Mouse (Mus musculus) neural tube, embryonic 11.5 days (tissue): ENCODE measurements around the gene H2-DMa. TPM values are rescaled to one million over a fixed set of nuclear protein-coding genes. Genes with fewer than 3 reads are reported as not detected.
A peak's percentile ranks its signal among the peaks of the same experiment; 100 is the strongest.

Experiments used
- ATAC-seq: fragments of 200-750 bp; cut with Nextera tagmentation; 2 replicates; pipeline ENCODE4 v1.8.0; 2017; ENCODE audit warnings: moderate number of reproducible peaks, mild to moderate bottlenecking, moderate TSS enrichment, moderate library complexity; ENCODE audit not compliant: insufficient read depth, low FRiP score, low TSS enrichment
- DNase-seq: peaks from one replicate; pipeline ENCODE4 v3.0.0-alpha.2; 2015; ENCODE audit warnings: low spot score
- H3K27ac ChIP-seq: fragments of 300-500 bp; sonication (generic); 2 replicates; pipeline ENCODE4 v1.5.1; 2014; ENCODE audit warnings: low read depth, mild to moderate bottlenecking, low read length
- H3K27me3 ChIP-seq: fragments of 300-500 bp; sonication (generic); 2 replicates; pipeline ENCODE4 v1.6.1; 2014; ENCODE audit warnings: mild to moderate bottlenecking, low read length, mixed read lengths; ENCODE audit not compliant: control insufficient read depth, insufficient read depth
- H3K36me3 ChIP-seq: fragments of 300-500 bp; sonication (generic); 2 replicates; pipeline ENCODE4 v1.6.1; 2014; ENCODE audit warnings: mild to moderate bottlenecking, low read length, moderate library complexity, mixed read lengths; ENCODE audit not compliant: control insufficient read depth, insufficient read depth
- H3K4me1 ChIP-seq: fragments of 300-500 bp; sonication (generic); 2 replicates; pipeline ENCODE4 v1.6.1; 2014; ENCODE audit warnings: low read length, mixed read lengths; ENCODE audit not compliant: control insufficient read depth, insufficient read depth
- H3K4me2 ChIP-seq: fragments of 300-500 bp; sonication (generic); 2 replicates; pipeline ENCODE4 v1.6.1; 2014; ENCODE audit warnings: low read depth, mild to moderate bottlenecking, moderate library complexity
- H3K4me3 ChIP-seq: fragments of 300-500 bp; sonication (generic); 2 replicates; pipeline ENCODE4 v1.5.1; 2014; ENCODE audit warnings: low read depth, low read length
- H3K9ac ChIP-seq: fragments of 300-500 bp; sonication (generic); 2 replicates; pipeline ENCODE4 v1.6.1; 2014; ENCODE audit warnings: mild to moderate bottlenecking, low read length
- H3K9me3 ChIP-seq: fragments of 300-500 bp; sonication (generic); 2 replicates; pipeline ENCODE4 v1.6.1; 2016; ENCODE audit warnings: low read length; ENCODE audit not compliant: control insufficient read depth
- WGBS: fragments of 180-500 bp; shearing (Covaris S2); extraction: QIAGEN DNeasy Blood & Tissue Kit; methylation state at CpG from one replicate; pipeline ENCODE4 v1.1.7; 2014; 5-methylcytosine and 5-hydroxymethylcytosine counted together
- polyA plus RNA-seq: library from polyadenylated mRNA; unstranded; fragments of >200 nt; fragmentation: Nextera tagmentation; extraction: Ambion mirVana; gene quantifications from 2 replicates; pipeline ENCODE4 v1.2.1, GENCODE M21; 2014

H2-DMa gene
- polyA plus RNA-seq, 1 experiment from 2014 or later = 10.3 TPM

- H3K27ac ChIP-seq = no peak overlapping the region
- no peak overlapping the region for H3K4me2 ChIP-seq
- no peak overlapping the region for H3K4me3 ChIP-seq
- peak; percentile 72 for DNase-seq
- no peaks in the 10 kb centered on the region for H3K9me3 ChIP-seq
- ATAC-seq = no peak
- no peaks in the 10 kb centered on the region for H3K4me1 ChIP-seq
- H3K27me3 ChIP-seq = no peaks in the 10 kb centered on the region
- 45% methylated on average over 13 of the region's 13 CpGs for WGBS
- H3K36me3 ChIP-seq = no peaks in the 10 kb centered on the region
- H3K9ac ChIP-seq = no peak overlapping the region
These were observed 51.6 kb downstream of the H2-DMa start for GRCm38 (mm10) chr17:34170877-34171498.

- Histone ChIP-seq H3K36me3 (no peaks in the 10 kb centered on the region), H3K9ac (no peak overlapping the region), H3K4me3 (no peak overlapping the region), H3K27me3 (no peaks in the 10 kb centered on the region), H3K27ac (no peak overlapping the region), H3K4me2 (no peak overlapping the region), H3K9me3 (no peaks in the 10 kb centered on the region; the same call in 1 of the 2 replicates), H3K4me1 (no peaks in the 10 kb centered on the region)
- ATAC-seq (no peak), DNase-seq (no peak)
- 91% methylated on average over 5 of the region's 5 CpGs for WGBS
These were observed 53.2 kb downstream of the H2-DMa start for GRCm38 (mm10) chr17:34172528-34172927.

GRCm38 (mm10) chr17:34174075-34174474 is 54.7 kb downstream of the H2-DMa start:
- ATAC-seq (no peak), DNase-seq (no peak)
- Histone ChIP-seq H3K4me2 (no peak overlapping the region), H3K27ac (no peak overlapping the region), H3K9me3 (no peaks in the 10 kb centered on the region; the same call in 1 of the 2 replicates), H3K36me3 (no peaks in the 10 kb centered on the region), H3K4me1 (no peaks in the 10 kb centered on the region), H3K9ac (no peak overlapping the region), H3K4me3 (no peak overlapping the region), H3K27me3 (no peaks in the 10 kb centered on the region)
- 64% methylated on average over 1 of the region's 1 CpGs for WGBS

- ATAC-seq (no peak), DNase-seq (no peak)
- Histone ChIP-seq H3K36me3 (no peaks in the 10 kb centered on the region), H3K9me3 (no peaks in the 10 kb centered on the region; the same call in 1 of the 2 replicates), H3K4me3 (no peak overlapping the region), H3K9ac (no peak overlapping the region), H3K4me1 (no peaks in the 10 kb centered on the region), H3K27ac (no peak overlapping the region), H3K4me2 (no peak overlapping the region), H3K27me3 (no peaks in the 10 kb centered on the region)
- WGBS = 69% methylated on average over 4 of the region's 4 CpGs
These were observed 57.8 kb downstream of the H2-DMa start for GRCm38 (mm10) chr17:34177179-34177578.

- Histone ChIP-seq H3K9me3 (no peaks in the 10 kb centered on the region; the same call in 1 of the 2 replicates), H3K4me3 (no peak overlapping the region), H3K27ac (no peak overlapping the region), H3K4me1 (no peaks in the 10 kb centered on the region), H3K4me2 (no peak overlapping the region), H3K9ac (no peak overlapping the region), H3K36me3 (no peaks in the 10 kb centered on the region), H3K27me3 (no peaks in the 10 kb centered on the region)
- ATAC-seq (no peak), DNase-seq (no peak)
- WGBS = 68% methylated on average over 6 of the region's 6 CpGs
These were observed 59.7 kb downstream of the H2-DMa start for GRCm38 (mm10) chr17:34179019-34179418.

- Histone ChIP-seq H3K36me3 (no peaks in the 10 kb centered on the region), H3K9ac (no peak overlapping the region), H3K4me3 (no peak overlapping the region), H3K27me3 (no peaks in the 10 kb centered on the region), H3K4me1 (no peaks in the 10 kb centered on the region), H3K27ac (no peak overlapping the region), H3K9me3 (no peaks in the 10 kb centered on the region; the same call in 1 of the 2 replicates), H3K4me2 (no peak overlapping the region)
- WGBS = 76% methylated on average over 13 of the region's 13 CpGs
- no peak for ATAC-seq
- no peak for DNase-seq
These were observed 60.8 kb downstream of the H2-DMa start for GRCm38 (mm10) chr17:34179913-34180859.

- ATAC-seq = no peak
These were observed 64.4 kb downstream of the H2-DMa start for GRCm38 (mm10) chr17:34183564-34184219.

GRCm38 (mm10) chr17:34185526-34185925 is 66.2 kb downstream of the H2-DMa start:
- WGBS = 91% methylated on average over 9 of the region's 9 CpGs
- H3K27me3 ChIP-seq = peaks cover 35% of the 10 kb centered on the region
- no peak overlapping the region for H3K9ac ChIP-seq
- ATAC-seq (no peak), DNase-seq (no peak)
- no peaks in the 10 kb centered on the region for H3K9me3 ChIP-seq
- no peak overlapping the region for H3K4me3 ChIP-seq
- no peaks in the 10 kb centered on the region for H3K36me3 ChIP-seq
- no peak overlapping the region for H3K27ac ChIP-seq
- no peak overlapping the region for H3K4me2 ChIP-seq
- peaks cover 8% of the 10 kb centered on the region for H3K4me1 ChIP-seq

More at GRCm38 (mm10) chr17:34183564-34184219, 64.4 kb downstream of the H2-DMa start:
- no peak for DNase-seq
- Histone ChIP-seq H3K4me1 (peaks cover 8% of the 10 kb centered on the region), H3K9me3 (no peaks in the 10 kb centered on the region), H3K9ac (no peak overlapping the region), H3K4me2 (no peak overlapping the region), H3K36me3 (no peaks in the 10 kb centered on the region), H3K27me3 (peaks cover 30% of the 10 kb centered on the region), H3K4me3 (no peak overlapping the region), H3K27ac (no peak overlapping the region)
- WGBS = 78% methylated on average over 15 of the region's 15 CpGs
